Mouse (Mus musculus): ENCODE results near the gene Mfsd1. TPM values are rescaled to one million over a fixed set of nuclear protein-coding genes. Genes with fewer than 3 reads are reported as not detected.

Mfsd1 gene
- polyA plus RNA-seq, 1 experiment from 2014 or later = 52.1 TPM

- Histone ChIP-seq H3K9ac (no peak overlapping the region), H3K36me3 (no peaks in the 10 kb centered on the region), H3K27me3 (no peaks in the 10 kb centered on the region), H3K9me3 (no peaks in the 10 kb centered on the region), H3K4me1 (no peaks in the 10 kb centered on the region), H3K4me3 (no peak overlapping the region), H3K27ac (no peak overlapping the region), H3K4me2 (no peak overlapping the region)
- ATAC-seq (ENCODE audit: borderline replicate concordance, extremely low read depth, low FRiP score, low TSS enrichment) = peak; percentile 68
- 68% methylated on average over 4 of the region's 4 CpGs for WGBS
Measured at GRCm38 (mm10) chr3:67572918-67573317, 9.6 kb upstream of the Mfsd1 start.

DNA sequence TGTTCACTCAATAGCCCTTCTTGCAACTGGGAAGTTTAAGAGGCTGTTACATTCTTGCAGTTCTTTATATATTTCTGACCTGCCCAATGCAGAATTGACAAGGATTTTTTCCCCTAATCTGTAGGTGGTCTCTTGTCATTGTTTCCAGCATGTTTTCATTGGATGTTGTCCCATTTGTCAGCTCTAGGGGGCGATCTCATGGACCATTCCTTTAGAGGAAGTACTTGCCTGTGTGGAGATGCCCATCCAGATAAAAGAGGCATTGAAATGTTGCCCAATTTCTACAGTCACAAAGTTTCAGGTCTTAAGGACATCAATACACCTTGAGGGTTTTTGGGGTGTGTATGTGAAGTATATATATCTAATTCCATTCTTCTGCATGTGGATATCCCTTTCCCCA is 9.0 kb upstream of the Mfsd1 start:
- Histone ChIP-seq H3K27ac (no peak overlapping the region), H3K27me3 (no peaks in the 10 kb centered on the region), H3K9me3 (no peaks in the 10 kb centered on the region), H3K9ac (no peak overlapping the region), H3K4me1 (no peaks in the 10 kb centered on the region), H3K4me3 (no peak overlapping the region), H3K4me2 (no peak overlapping the region), H3K36me3 (no peaks in the 10 kb centered on the region)
- 0% methylated on average over 1 of the region's 1 CpGs for WGBS
- no peak for ATAC-seq (ENCODE audit: borderline replicate concordance, extremely low read depth, low FRiP score, low TSS enrichment)

GRCm38 (mm10) chr3:67576248-67576647 is 6.3 kb upstream of the Mfsd1 start:
- Histone ChIP-seq H3K9me3 (no peaks in the 10 kb centered on the region), H3K27ac (no peak overlapping the region), H3K4me3 (no peak overlapping the region), H3K9ac (no peak overlapping the region), H3K4me2 (no peak overlapping the region), H3K4me1 (no peaks in the 10 kb centered on the region), H3K36me3 (no peaks in the 10 kb centered on the region), H3K27me3 (no peaks in the 10 kb centered on the region; the same call in 1 of the 2 replicates)
- ATAC-seq (ENCODE audit: borderline replicate concordance, extremely low read depth, low FRiP score, low TSS enrichment) = no peak
- WGBS = 79% methylated on average over 2 of the region's 2 CpGs

DNA sequence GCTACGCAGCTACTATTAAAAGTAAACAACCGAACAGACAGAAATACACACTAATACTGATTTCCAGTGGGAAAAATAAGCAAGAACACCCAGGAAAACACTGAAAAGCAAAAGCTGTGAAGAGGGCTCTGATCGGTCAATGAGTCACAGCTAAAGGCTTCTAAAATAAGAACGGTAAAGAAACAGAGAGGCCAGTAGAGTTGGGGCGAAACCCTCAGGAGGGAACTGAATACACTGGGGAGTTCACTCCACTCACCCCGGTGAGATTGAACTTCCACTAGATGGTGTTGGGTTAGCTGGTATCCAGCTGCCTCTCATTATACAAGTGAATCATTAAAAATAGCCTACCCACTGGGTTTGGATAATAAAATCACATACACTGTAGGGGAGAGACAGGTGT is 5.8 kb upstream of the Mfsd1 start:
- no peaks in the 10 kb centered on the region for H3K4me1 ChIP-seq
- no peak overlapping the region for H3K4me2 ChIP-seq
- H3K36me3 ChIP-seq = no peaks in the 10 kb centered on the region
- no peak overlapping the region for H3K9ac ChIP-seq
- WGBS = 81% methylated on average over 6 of the region's 6 CpGs
- H3K9me3 ChIP-seq = no peaks in the 10 kb centered on the region
- H3K27ac ChIP-seq = no peak overlapping the region
- H3K27me3 ChIP-seq = peaks cover 4% of the 10 kb centered on the region; the same call in 1 of the 2 replicates
- no peak overlapping the region for H3K4me3 ChIP-seq
- no peak for ATAC-seq (ENCODE audit: borderline replicate concordance, extremely low read depth, low FRiP score, low TSS enrichment)

DNA sequence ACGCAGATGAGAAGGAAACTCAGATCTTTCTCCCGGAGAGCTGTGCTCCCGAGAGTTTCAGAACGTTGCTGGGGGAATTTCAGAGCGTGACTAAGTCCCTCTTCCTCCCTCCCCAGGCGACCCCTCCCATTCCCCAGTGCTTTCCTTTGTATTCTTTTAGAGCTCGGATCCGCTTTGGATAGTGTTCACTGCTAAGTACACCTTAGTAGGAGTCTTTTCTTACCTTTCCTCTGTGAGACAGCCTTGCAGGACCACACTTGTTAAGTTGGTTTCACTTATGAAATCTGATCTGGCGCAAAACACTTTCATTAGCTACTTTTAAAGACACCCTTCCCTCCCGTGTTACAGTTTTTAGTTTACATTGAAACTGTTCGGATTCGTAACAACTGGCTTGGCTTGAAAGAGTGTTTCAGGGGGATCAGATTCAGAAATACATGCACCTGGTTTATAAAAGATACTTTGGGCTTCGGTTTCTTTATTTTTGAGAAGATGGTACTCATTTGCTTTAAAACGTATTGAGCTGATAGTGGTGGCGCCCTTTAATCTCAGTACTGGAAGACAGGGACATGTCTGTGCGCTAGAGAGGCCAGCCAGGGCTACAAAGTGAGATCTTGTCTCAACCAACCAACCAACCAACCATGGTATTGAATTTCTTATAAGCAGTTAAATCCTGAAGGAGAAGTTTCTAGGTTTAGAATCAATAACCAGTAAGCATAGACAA is 744 bp downstream of the Mfsd1 start:
- ATAC-seq (ENCODE audit: borderline replicate concordance, extremely low read depth, low FRiP score, low TSS enrichment) = peak; percentile 6; the same call in 1 of the 2 replicates
- H3K27ac ChIP-seq = peak overlapping the region; percentile 54

GRCm38 (mm10) chr3:67583846-67584186 is 1.3 kb downstream of the Mfsd1 start:
- Histone ChIP-seq H3K4me3 (peak overlapping the region; percentile 74), H3K27me3 (peaks cover 7% of the 10 kb centered on the region), H3K27ac (no peak overlapping the region), H3K36me3 (peaks cover 11% of the 10 kb centered on the region; the same call in 1 of the 2 replicates), H3K4me1 (peaks cover 9% of the 10 kb centered on the region), H3K4me2 (peak overlapping the region; percentile 91), H3K9ac (no peak overlapping the region), H3K9me3 (no peaks in the 10 kb centered on the region)
- WGBS = 59% methylated on average over 6 of the region's 6 CpGs
- ATAC-seq (ENCODE audit: borderline replicate concordance, extremely low read depth, low FRiP score, low TSS enrichment) = no peak

More for the DNA sequence above, 744 bp downstream of the Mfsd1 start:
- Histone ChIP-seq H3K4me3 (peak overlapping the region; percentile 74), H3K9ac (peak overlapping the region; percentile 65), H3K4me1 (peaks cover 9% of the 10 kb centered on the region), H3K27me3 (peaks cover 7% of the 10 kb centered on the region), H3K9me3 (no peaks in the 10 kb centered on the region), H3K36me3 (peaks cover 9% of the 10 kb centered on the region; the same call in 1 of the 2 replicates), H3K4me2 (peak overlapping the region; percentile 91)
- WGBS = 14% methylated on average over 16 of the region's 16 CpGs

- Histone ChIP-seq H3K9me3 (no peaks in the 10 kb centered on the region), H3K9ac (no peak overlapping the region), H3K4me3 (no peak overlapping the region), H3K36me3 (peaks cover 36% of the 10 kb centered on the region; the same call in 1 of the 2 replicates), H3K27me3 (peaks cover 6% of the 10 kb centered on the region; the same call in 1 of the 2 replicates), H3K4me2 (no peak overlapping the region), H3K4me1 (peaks cover 9% of the 10 kb centered on the region), H3K27ac (no peak overlapping the region)
- WGBS = 86% methylated on average over 2 of the region's 2 CpGs
- no peak for ATAC-seq (ENCODE audit: borderline replicate concordance, extremely low read depth, low FRiP score, low TSS enrichment)
Measured at GRCm38 (mm10) chr3:67586511-67586910, 4.0 kb downstream of the Mfsd1 start.

DNA sequence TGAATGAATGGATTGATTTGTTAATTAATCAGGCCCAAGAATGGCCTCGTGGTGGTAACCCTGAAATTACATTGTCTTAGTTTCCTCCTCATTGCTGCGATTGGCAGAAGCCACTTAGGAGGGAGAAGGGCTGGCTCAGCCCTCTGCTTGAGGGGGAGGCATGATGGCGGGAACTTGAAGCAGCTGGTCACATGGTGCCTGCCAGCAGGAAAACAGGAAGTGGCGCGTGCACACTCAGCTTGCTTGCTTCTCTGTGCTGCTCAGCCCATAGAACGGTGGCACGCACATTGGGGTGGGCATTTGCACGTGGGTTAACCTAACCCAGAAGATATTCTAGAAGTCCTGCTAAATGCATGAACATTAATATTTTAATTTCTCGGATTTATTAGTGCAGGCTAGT is 4.9 kb downstream of the Mfsd1 start:
- Histone ChIP-seq H3K4me3 (no peak overlapping the region), H3K9ac (no peak overlapping the region), H3K27me3 (no peaks in the 10 kb centered on the region), H3K9me3 (no peaks in the 10 kb centered on the region), H3K36me3 (peaks cover 43% of the 10 kb centered on the region; the same call in 1 of the 2 replicates), H3K4me2 (no peak overlapping the region), H3K27ac (no peak overlapping the region), H3K4me1 (peaks cover 9% of the 10 kb centered on the region)
- no peak for ATAC-seq (ENCODE audit: borderline replicate concordance, extremely low read depth, low FRiP score, low TSS enrichment)
- WGBS = 75% methylated on average over 9 of the region's 9 CpGs

DNA sequence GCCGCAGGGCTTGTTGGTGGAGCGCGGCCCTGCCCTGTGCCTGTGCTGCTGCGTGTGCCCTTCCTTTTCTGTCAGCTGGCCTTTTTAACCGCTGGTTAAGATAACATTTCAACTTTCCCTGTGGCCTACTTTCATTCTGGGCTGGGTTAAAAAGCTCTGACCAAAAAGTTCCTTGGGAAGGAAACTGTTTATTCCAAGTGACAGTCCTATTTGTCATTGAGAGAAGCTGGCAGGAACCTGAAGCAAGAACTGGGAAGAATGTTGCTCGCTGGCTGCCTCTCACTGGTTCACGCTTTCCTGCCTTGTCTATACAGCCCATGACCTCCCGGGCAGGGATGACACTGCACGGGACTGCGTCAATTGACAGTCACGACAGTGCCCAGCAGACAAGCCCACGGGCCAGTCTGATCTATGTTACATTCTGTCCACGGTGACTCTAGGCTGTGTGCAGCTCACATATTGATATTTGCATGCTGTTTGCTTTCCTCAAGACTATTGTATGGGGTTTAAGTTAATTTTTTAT is 19.1 kb downstream of the Mfsd1 start:
- Histone ChIP-seq H3K9ac (no peak overlapping the region), H3K9me3 (no peaks in the 10 kb centered on the region), H3K36me3 (peaks cover 38% of the 10 kb centered on the region), H3K4me2 (no peak overlapping the region), H3K4me1 (no peaks in the 10 kb centered on the region), H3K27ac (no peak overlapping the region), H3K4me3 (no peak overlapping the region), H3K27me3 (no peaks in the 10 kb centered on the region)
- WGBS = 39% methylated on average over 13 of the region's 13 CpGs
- ATAC-seq (ENCODE audit: borderline replicate concordance, extremely low read depth, low FRiP score, low TSS enrichment) = peak; percentile 64; the same call in 1 of the 2 replicates

GRCm38 (mm10) chr3:67618222-67618621 is 35.7 kb downstream of the Mfsd1 start:
- no peak for ATAC-seq (ENCODE audit: borderline replicate concordance, extremely low read depth, low FRiP score, low TSS enrichment)
- no peaks in the 10 kb centered on the region for H3K36me3 ChIP-seq
- no peak overlapping the region for H3K4me2 ChIP-seq
- no peak overlapping the region for H3K27ac ChIP-seq
- no peaks in the 10 kb centered on the region; the same call in 1 of the 2 replicates for H3K27me3 ChIP-seq
- no peak overlapping the region for H3K9ac ChIP-seq
- H3K4me3 ChIP-seq = no peak overlapping the region
- H3K9me3 ChIP-seq = no peaks in the 10 kb centered on the region
- no peaks in the 10 kb centered on the region for H3K4me1 ChIP-seq

GRCm38 (mm10) chr3:67624629-67625028 is 42.1 kb downstream of the Mfsd1 start:
- ATAC-seq (ENCODE audit: borderline replicate concordance, extremely low read depth, low FRiP score, low TSS enrichment) = no peak
- Histone ChIP-seq H3K9ac (no peak overlapping the region), H3K4me1 (no peaks in the 10 kb centered on the region), H3K27ac (no peak overlapping the region), H3K4me3 (no peak overlapping the region), H3K27me3 (no peaks in the 10 kb centered on the region; the same call in 1 of the 2 replicates), H3K9me3 (no peaks in the 10 kb centered on the region), H3K4me2 (no peak overlapping the region), H3K36me3 (no peaks in the 10 kb centered on the region)
- 87% methylated on average over 1 of the region's 1 CpGs for WGBS

DNA sequence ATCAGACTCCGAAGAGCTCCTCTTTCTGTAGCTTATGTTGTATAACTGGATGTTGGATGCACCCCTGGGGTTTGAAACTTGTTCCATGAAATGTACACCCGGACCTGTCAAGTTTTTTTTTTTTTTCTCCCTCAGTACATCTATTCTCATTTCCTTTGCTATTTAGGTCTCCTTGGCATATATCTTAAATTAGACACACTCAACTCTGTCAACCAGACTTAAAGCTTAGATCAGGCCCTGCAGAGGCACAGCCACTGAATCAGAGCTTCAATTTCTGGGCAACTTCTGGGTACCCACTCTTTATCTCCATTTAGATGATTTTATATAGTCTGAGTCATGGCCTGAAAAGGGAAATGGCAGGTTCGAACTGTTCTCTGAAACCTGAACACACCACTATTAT is 60.6 kb downstream of the Mfsd1 start:
- no peaks in the 10 kb centered on the region for H3K4me1 ChIP-seq
- no peaks in the 10 kb centered on the region for H3K27me3 ChIP-seq
- 81% methylated on average over 3 of the region's 3 CpGs for WGBS
- no peak overlapping the region for H3K9ac ChIP-seq
- no peak overlapping the region for H3K4me2 ChIP-seq
- no peak for ATAC-seq (ENCODE audit: borderline replicate concordance, extremely low read depth, low FRiP score, low TSS enrichment)
- H3K27ac ChIP-seq = no peak overlapping the region
- H3K36me3 ChIP-seq = no peaks in the 10 kb centered on the region
- H3K4me3 ChIP-seq = no peak overlapping the region
- no peaks in the 10 kb centered on the region for H3K9me3 ChIP-seq

Data from lung, embryonic 15.5 days (tissue).